Mouse (Mus musculus) gastrocnemius, adult 2 months (tissue): ENCODE results near the gene Dmtf1. TPM values are rescaled to one million over a fixed set of nuclear protein-coding genes. Genes with fewer than 3 reads are reported as not detected.

Experiments used
- DNase-seq: peaks from one replicate; pipeline ENCODE4 v3.0.0; 2022
- H3K27ac ChIP-seq: fragments of 200-600 bp; 2 replicates; pipeline ENCODE4 v1.8.1; 2022; ENCODE audit warnings: mild to moderate bottlenecking
- H3K4me3 ChIP-seq: fragments of 200-600 bp; 2 replicates; pipeline ENCODE4 v1.8.1; 2022; ENCODE audit warnings: mild to moderate bottlenecking, moderate library complexity
- CTCF ChIP-seq: fragments of 200-600 bp; IDR thresholded peaks from 2 replicates; pipeline ENCODE4 v1.8.1; 2022; ENCODE audit warnings: antibody characterized with exemption, mild to moderate bottlenecking, moderate library complexity
- intact Hi-C: fragments of 180-260 bp; cut with DNase I; formaldehyde crosslinking; loops from one replicate; pipeline ENCODE4 v1.15.1; 2025
- total RNA-seq, 2 experiments: library from RNA; stranded (reverse); gene quantifications; 2 replicates each; pipeline ENCODE4 v1.2.3; 2021

Gene Dmtf1
- total RNA-seq, 2 experiments from 2014 or later: 9.5 to 10.0 TPM

DNA sequence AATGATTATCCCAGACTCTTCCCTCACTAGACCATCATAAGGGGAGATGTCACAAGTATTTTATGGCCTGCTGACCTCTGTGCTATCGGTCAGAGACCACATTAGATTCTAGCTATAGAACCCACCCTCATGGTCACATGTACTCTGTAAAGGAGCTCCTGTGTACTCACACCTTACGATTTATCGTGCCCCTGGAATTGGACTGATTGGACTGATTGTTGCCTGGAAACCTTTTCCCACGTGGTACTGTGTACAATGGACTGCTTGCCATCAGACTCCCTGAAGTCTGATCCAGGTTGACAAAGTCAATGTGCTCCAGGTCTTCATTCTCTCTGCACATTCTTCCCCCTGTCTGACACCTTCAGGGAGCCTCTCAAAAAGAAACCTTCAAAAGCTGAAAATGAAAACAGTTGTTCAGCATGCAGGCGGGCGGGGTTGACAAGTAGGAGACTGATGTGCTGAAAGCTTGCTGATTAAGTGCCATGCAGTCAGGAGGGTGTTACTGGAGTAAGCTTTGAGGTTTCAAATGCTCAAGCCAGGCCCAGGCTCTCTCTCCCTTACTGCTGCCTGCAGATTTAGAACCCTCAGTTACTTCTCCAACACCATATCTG lies 91.9 kb downstream of the Dmtf1 start:
- intact Hi-C loops: loop anchor here (10.0 kb wide), 2 partner anchors 45 to 205 kb away; no protein-coding TSS in a partner anchor
- no peak for TF ChIP-seq CTCF
- Histone ChIP-seq H3K4me3 (no peak overlapping the region), H3K27ac (no peak overlapping the region)
- no peak for DNase-seq

DNA sequence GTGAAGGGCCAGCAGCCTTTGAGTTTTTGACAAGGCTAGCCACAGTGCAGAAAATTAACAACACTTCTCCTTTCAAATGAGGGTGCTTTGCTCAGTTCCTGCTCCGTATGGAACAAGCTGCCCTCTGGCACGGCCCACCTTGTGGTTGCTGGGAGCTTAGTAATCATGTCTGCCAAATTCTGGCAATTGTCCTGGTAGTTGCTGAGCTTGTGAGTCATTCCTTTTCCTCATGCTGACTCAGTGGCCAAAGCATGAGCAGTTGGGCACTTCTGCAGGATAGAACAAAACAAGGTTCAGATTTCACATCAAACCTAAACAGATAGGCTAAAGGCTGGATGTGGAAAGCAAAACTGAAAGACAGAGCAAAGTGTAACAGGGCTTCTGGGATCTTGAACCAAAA lies 92.7 kb downstream of the Dmtf1 start:
- no peak for TF ChIP-seq CTCF
- DNase-seq: peak; percentile 50
- H3K4me3 ChIP-seq: no peak overlapping the region
- no peak overlapping the region for H3K27ac ChIP-seq
- intact Hi-C loops: loop anchor here (10.0 kb wide), 2 partner anchors 46 to 204 kb away; no protein-coding TSS in a partner anchor

Other genes with a start within 250 kb of the Dmtf1 start
- 10 to 100 TPM; 17.1 to 36.0 TPM for gene Crot, start 164.5 kb downstream of the Dmtf1 start, total RNA-seq
- gene Tmem243, start 61.1 kb downstream of the Dmtf1 start, total RNA-seq: 1 to 10 TPM; 7.5 to 9.5 TPM
- under 1 TPM in 1 of 2 experiments, not detected in 1; 0.11 TPM for gene 9330182L06Rik, start 104.3 kb upstream of the Dmtf1 start, total RNA-seq